Mouse (Mus musculus) MEL (cell line): ENCODE data around the gene Adtrp.

Source experiments
- CHD2 ChIP-seq: IDR thresholded peaks from 2 replicates; pipeline ENCODE4 v1.6.1; 2011; ENCODE audit warnings: low read length, improper control_type of control experiment
- CTCF ChIP-seq, 3 experiments: IDR thresholded peaks in 2 of 3; conservative IDR thresholded peaks in 1 of 3; 2 replicates each; pipeline ENCODE4 v1.5.1; 2011 to 2012; ENCODE audit warnings: low read length in 3 of 3, low read depth in 2 of 3, mild to moderate bottlenecking in 2 of 3, improper control_type of control experiment in 1 of 3, inconsistent platforms in 1 of 3, mixed read lengths in 1 of 3, moderate library complexity in 1 of 3; ENCODE audit not compliant: control insufficient read depth in 1 of 3, insufficient read depth in 1 of 3, poor library complexity in 1 of 3, severe bottlenecking in 1 of 3
- ELF1 ChIP-seq: IDR thresholded peaks from 2 replicates; pipeline ENCODE4 v1.6.1; 2014; ENCODE audit warnings: low read depth, mild to moderate bottlenecking, inconsistent platforms, low read length, improper control_type of control experiment, moderate library complexity
- HCFC1 ChIP-seq: IDR thresholded peaks from 2 replicates; pipeline ENCODE4 v1.6.1; 2012; ENCODE audit warnings: low read depth, mild to moderate bottlenecking, inconsistent platforms, low read length, improper control_type of control experiment, moderate library complexity
- MAX ChIP-seq: IDR thresholded peaks from 2 replicates; pipeline ENCODE4 v1.6.1; 2011; ENCODE audit warnings: low read length, improper control_type of control experiment
- MEF2A ChIP-seq: IDR thresholded peaks from 2 replicates; pipeline ENCODE4 v1.6.1; 2014; ENCODE audit warnings: low read depth, mild to moderate bottlenecking, inconsistent platforms, low read length, improper control_type of control experiment; ENCODE audit not compliant: poor library complexity, insufficient replicate concordance, severe bottlenecking; ENCODE audit errors: extremely low read depth
- MYC ChIP-seq: IDR thresholded peaks from 2 replicates; pipeline ENCODE4 v1.6.1; 2011; ENCODE audit warnings: low read depth, mild to moderate bottlenecking, low read length, improper control_type of control experiment, moderate library complexity
- NELFE ChIP-seq: IDR thresholded peaks from 2 replicates; pipeline ENCODE4 v1.6.1; 2011; ENCODE audit warnings: low read depth, low read length, improper control_type of control experiment
- NRF1 ChIP-seq: IDR thresholded peaks from 2 replicates; pipeline ENCODE4 v1.6.1; 2014; ENCODE audit warnings: low read depth, mild to moderate bottlenecking, inconsistent platforms, low read length, improper control_type of control experiment, moderate library complexity; ENCODE audit not compliant: poor library complexity, insufficient read depth, severe bottlenecking
- POLR2A ChIP-seq, 2 experiments: IDR thresholded peaks; 2 replicates each; pipeline ENCODE4 v1.6.1; 2011 to 2012; ENCODE audit warnings: low read length in 2 of 2, mild to moderate bottlenecking in 2 of 2, control low read depth in 1 of 2, improper control_type of control experiment in 1 of 2, low read depth in 1 of 2, moderate library complexity in 1 of 2; ENCODE audit not compliant: control insufficient read depth in 1 of 2, insufficient read depth in 1 of 2, poor library complexity in 1 of 2
- POLR2AphosphoS5 ChIP-seq: IDR thresholded peaks from 2 replicates; pipeline ENCODE4 v1.6.1; 2012; ENCODE audit warnings: low read depth, borderline replicate concordance, mild to moderate bottlenecking, inconsistent platforms, low read length, moderate library complexity, mixed read lengths
- SIN3A ChIP-seq: IDR thresholded peaks from 2 replicates; pipeline ENCODE4 v1.6.1; 2012; ENCODE audit warnings: low read length, improper control_type of control experiment, inconsistent platforms
- TAL1 ChIP-seq: IDR thresholded peaks from 2 replicates; pipeline ENCODE4 v1.6.1; 2012; ENCODE audit warnings: mild to moderate bottlenecking, inconsistent platforms, low read length, moderate library complexity, mixed read lengths
- TCF12 ChIP-seq: IDR thresholded peaks from 2 replicates; pipeline ENCODE4 v1.6.1; 2014; ENCODE audit warnings: low read depth, mild to moderate bottlenecking, inconsistent platforms, low read length, improper control_type of control experiment, moderate library complexity

DNA sequence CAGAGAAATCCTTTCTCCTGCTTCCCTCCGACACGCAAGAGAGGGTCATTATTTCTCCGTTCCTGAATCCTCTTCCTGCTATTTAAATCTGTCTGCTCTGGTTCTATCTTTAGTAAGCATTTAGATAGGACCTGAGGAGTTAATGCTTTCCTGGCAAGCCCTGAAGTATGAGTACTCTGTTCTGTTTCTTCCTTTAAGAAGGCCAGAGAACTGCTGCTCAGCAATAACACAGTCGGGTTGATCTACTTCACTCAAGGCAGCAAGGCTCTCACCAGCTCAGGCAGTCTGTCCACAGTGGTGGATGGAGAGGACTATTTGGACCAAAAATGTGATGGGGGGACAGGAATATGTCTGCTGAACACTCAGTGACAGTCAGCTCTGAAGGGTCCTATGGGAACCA is 39.7 kb downstream of the Adtrp start:
- TF ChIP-seq POLR2A (IDR thresholded peaks at IDR 0.05; ENCODE audit: control insufficient read depth in 1 of 2, insufficient read depth in 1 of 2, low read depth in 1 of 2, low read length in 2 of 2, poor library complexity in 1 of 2) (no peak), CTCF (IDR thresholded peaks at IDR 0.05 in 2 of 3, conservative IDR thresholded peaks at IDR 0.05 in 1 of 3; ENCODE audit: control insufficient read depth in 1 of 3, insufficient read depth in 1 of 3, low read depth in 2 of 3, low read length in 3 of 3, poor library complexity in 1 of 3, severe bottlenecking in 1 of 3) (no peak), NRF1 (no peak), MAX (no peak), POLR2AphosphoS5 (no peak), NELFE (no peak), MEF2A (no peak), HCFC1 (no peak), CHD2 (no peak), TAL1 (no peak), SIN3A (no peak), TCF12 (no peak), ELF1 (no peak), MYC (no peak)
